Mouse (Mus musculus) forebrain, postnatal 0 days (tissue): ENCODE results near the gene Impdh1. TPM values are rescaled to one million over a fixed set of nuclear protein-coding genes. Genes with fewer than 3 reads are reported as not detected.

Experiments
- ATAC-seq: fragments of 200-750 bp; cut with Nextera tagmentation; 2 replicates; pipeline ENCODE4 v1.8.0; 2017; ENCODE audit warnings: mild to moderate bottlenecking, moderate library complexity
- DNase-seq: peaks from one replicate; pipeline ENCODE4 v3.0.0-alpha.2; 2015
- H3K27ac ChIP-seq: fragments of 300-500 bp; sonication (generic); 2 replicates; pipeline ENCODE4 v1.5.1; 2014; ENCODE audit warnings: low read depth, mild to moderate bottlenecking, antibody characterized with exemption, low read length, moderate library complexity, mixed read lengths
- H3K27me3 ChIP-seq: fragments of 300-500 bp; sonication (generic); 2 replicates; pipeline ENCODE4 v1.6.1; 2014; ENCODE audit warnings: mild to moderate bottlenecking, low read length, mixed read lengths; ENCODE audit not compliant: insufficient read depth
- H3K36me3 ChIP-seq: fragments of 300-500 bp; sonication (generic); 2 replicates; pipeline ENCODE4 v1.6.1; 2014; ENCODE audit warnings: mild to moderate bottlenecking, moderate library complexity; ENCODE audit not compliant: insufficient read depth
- H3K4me1 ChIP-seq: fragments of 300-500 bp; sonication (generic); 2 replicates; pipeline ENCODE4 v1.6.1; 2014; ENCODE audit warnings: antibody characterized with exemption; ENCODE audit not compliant: insufficient read depth
- H3K4me2 ChIP-seq: fragments of 300-500 bp; sonication (generic); 2 replicates; pipeline ENCODE4 v1.6.1; 2014; ENCODE audit warnings: low read depth, mild to moderate bottlenecking, moderate library complexity
- H3K4me3 ChIP-seq: fragments of 300-500 bp; sonication (generic); 2 replicates; pipeline ENCODE4 v1.5.1; 2014; ENCODE audit warnings: low read depth, low read length, mixed read lengths
- H3K9ac ChIP-seq: fragments of 300-500 bp; sonication (generic); 2 replicates; pipeline ENCODE4 v1.6.1; 2014; ENCODE audit warnings: mild to moderate bottlenecking
- H3K9me3 ChIP-seq: fragments of 300-500 bp; sonication (generic); 2 replicates; pipeline ENCODE4 v1.6.1; 2016; ENCODE audit warnings: low read length
- CTCF ChIP-seq: sonication (generic); IDR thresholded peaks from 2 replicates; pipeline ENCODE4 v1.5.1; 2016; ENCODE audit warnings: antibody characterized with exemption, control low read depth, low read depth
- WGBS: fragments of 180-500 bp; shearing (Covaris S2); extraction: QIAGEN DNeasy Blood & Tissue Kit; methylation state at CpG from one replicate; pipeline ENCODE4 v1.1.7; 2014; 5-methylcytosine and 5-hydroxymethylcytosine counted together
- polyA plus RNA-seq: library from polyadenylated mRNA; unstranded; fragments of >200 nt; fragmentation: Nextera tagmentation; extraction: Ambion mirVana; gene quantifications from 2 replicates; pipeline ENCODE4 v1.2.1, GENCODE M21; 2015
- total RNA-seq: library from RNA; depleted of rRNA; stranded (reverse); fragments of >200 nt; gene quantifications from 2 replicates; pipeline ENCODE4 v1.2.3, GENCODE M21; 2014

Impdh1 gene
- total and polyA plus RNA-seq, 2 experiments from 2014 or later, result 27.2 to 65.9 TPM

- DNase-seq (no peak), ATAC-seq (no peak)
- Histone ChIP-seq H3K4me1 (no peaks in the 10 kb centered on the region), H3K27ac (peak overlapping the region; percentile 89), H3K27me3 (no peaks in the 10 kb centered on the region), H3K4me3 (peak overlapping the region; percentile 73), H3K9me3 (no peaks in the 10 kb centered on the region), H3K9ac (peak overlapping the region; percentile 88; the same call in 1 of the 2 replicates), H3K4me2 (peak overlapping the region; percentile 75), H3K36me3 (peaks cover 4% of the 10 kb centered on the region; the same call in 1 of the 2 replicates)
- no peak for TF ChIP-seq CTCF
- 39% methylated on average over 8 of the region's 8 CpGs for WGBS
Measured at GRCm38 (mm10) chr6:29179843-29180242, 36.3 kb downstream of the Impdh1 start.

GRCm38 (mm10) chr6:29178888-29179658, 37.1 kb downstream of the Impdh1 start, which contains the start of gene Prrt4:
TSS of gene Prrt4 (minus strand) at chr6:29179584.
- no peak for TF ChIP-seq CTCF
- Histone ChIP-seq H3K27ac (peak within 1 kb of the TSS; percentile 89), H3K9ac (peak within 1 kb of the TSS; percentile 88), H3K4me3 (peak within 1 kb of the TSS; percentile 73), H3K36me3 (peaks cover 4% of the 10 kb centered on the region; the same call in 1 of the 2 replicates), H3K9me3 (no peaks in the 10 kb centered on the region), H3K4me2 (peak within 1 kb of the TSS; percentile 75), H3K27me3 (no peaks in the 10 kb centered on the region), H3K4me1 (no peaks in the 10 kb centered on the region)
- DNase-seq (peak; percentile 87), ATAC-seq (peak; percentile 89)
- 1% methylated on average over 67 of the region's 79 CpGs for WGBS

- 17% methylated on average over 17 of the region's 17 CpGs for WGBS
- Histone ChIP-seq H3K4me2 (peak overlapping the region; percentile 75), H3K36me3 (peaks cover 4% of the 10 kb centered on the region; the same call in 1 of the 2 replicates), H3K27ac (peak overlapping the region; percentile 89; the same call in 1 of the 2 replicates), H3K4me3 (peak overlapping the region; percentile 73), H3K27me3 (no peaks in the 10 kb centered on the region), H3K4me1 (no peaks in the 10 kb centered on the region), H3K9me3 (no peaks in the 10 kb centered on the region), H3K9ac (peak overlapping the region; percentile 88)
- peak; percentile 37 for TF ChIP-seq CTCF
- peak; percentile 71 for ATAC-seq
- no peak for DNase-seq
Measured at GRCm38 (mm10) chr6:29177901-29178879, 38.0 kb downstream of the Impdh1 start.

- Histone ChIP-seq H3K4me3 (no peak overlapping the region), H3K36me3 (peaks cover 4% of the 10 kb centered on the region; the same call in 1 of the 2 replicates), H3K4me2 (no peak overlapping the region), H3K27ac (no peak overlapping the region), H3K27me3 (peaks cover 3% of the 10 kb centered on the region; the same call in 1 of the 2 replicates), H3K9me3 (no peaks in the 10 kb centered on the region), H3K4me1 (no peaks in the 10 kb centered on the region), H3K9ac (no peak overlapping the region)
- DNase-seq, result no peak
- 89% methylated on average over 3 of the region's 3 CpGs for WGBS
- ATAC-seq, result no peak
- no peak for TF ChIP-seq CTCF
Measured at GRCm38 (mm10) chr6:29175113-29175512, 41.1 kb downstream of the Impdh1 start.

GRCm38 (mm10) chr6:29174368-29174767, 41.8 kb downstream of the Impdh1 start:
- no peak overlapping the region for H3K9ac ChIP-seq
- H3K27me3 ChIP-seq, result peaks cover 10% of the 10 kb centered on the region; the same call in 1 of the 2 replicates
- H3K9me3 ChIP-seq, result no peaks in the 10 kb centered on the region
- H3K4me2 ChIP-seq, result no peak overlapping the region
- TF ChIP-seq CTCF, result no peak
- no peak overlapping the region for H3K27ac ChIP-seq
- H3K4me1 ChIP-seq, result no peaks in the 10 kb centered on the region
- WGBS, result 29% methylated on average over 7 of the region's 7 CpGs
- no peak for DNase-seq
- peaks cover 4% of the 10 kb centered on the region; the same call in 1 of the 2 replicates for H3K36me3 ChIP-seq
- H3K4me3 ChIP-seq, result no peak overlapping the region
- no peak for ATAC-seq

- Histone ChIP-seq H3K4me1 (no peaks in the 10 kb centered on the region), H3K27me3 (peaks cover 20% of the 10 kb centered on the region; the same call in 1 of the 2 replicates)
- ATAC-seq, result peak; percentile 82
Measured at GRCm38 (mm10) chr6:29170952-29171388, 45.2 kb downstream of the Impdh1 start.

More at GRCm38 (mm10) chr6:29170952-29171388, 45.2 kb downstream of the Impdh1 start:
- Histone ChIP-seq H3K9ac (peak overlapping the region; percentile 66), H3K9me3 (no peaks in the 10 kb centered on the region), H3K4me2 (peak overlapping the region; percentile 99), H3K27ac (0 out of 2 replicates have a peak overlapping the region, but pooled peaks have one; percentile 15), H3K36me3 (peaks cover 4% of the 10 kb centered on the region; the same call in 1 of the 2 replicates), H3K4me3 (peak overlapping the region; percentile 47)
- under 1% methylated on average over 40 of the region's 40 CpGs for WGBS
- peak; percentile 86 for DNase-seq
- TF ChIP-seq CTCF, result peak; percentile 88
